Mouse (Mus musculus) CD8-positive naive resting alpha-beta T cell, adult 57 days (primary cell): ENCODE results near the gene Olfr639. TPM values are rescaled to one million over a fixed set of nuclear protein-coding genes. Genes with fewer than 3 reads are reported as not detected.

Experiments used
- total RNA-seq: library from RNA; stranded (reverse); gene quantifications from one replicate; pipeline ENCODE4 v1.2.4, GENCODE M21; 2023

Gene Olfr639
- not detected for total RNA-seq

DNA sequence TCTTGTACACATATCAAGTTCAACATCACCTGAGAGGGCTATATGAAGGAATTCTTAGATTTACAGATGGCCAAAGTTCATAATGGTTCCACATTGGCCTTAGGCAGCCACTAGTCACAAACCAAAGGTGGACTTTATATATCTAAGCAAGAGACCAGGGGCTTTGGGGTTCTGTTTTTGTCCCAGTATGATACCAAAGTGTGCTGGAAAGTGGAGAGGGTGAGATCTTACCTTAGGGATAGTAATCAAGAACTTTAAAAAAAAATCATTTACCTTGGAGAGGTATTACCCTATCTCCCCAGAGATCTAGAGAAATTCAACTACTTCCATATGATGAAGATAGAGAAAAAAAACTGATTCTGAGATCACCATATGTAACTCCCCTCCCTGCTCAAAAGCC is at the start of gene Olfr639:
Gene Olfr639 (minus strand): TSS at position 101 of the 400 bp plus-strand sequence.

DNA sequence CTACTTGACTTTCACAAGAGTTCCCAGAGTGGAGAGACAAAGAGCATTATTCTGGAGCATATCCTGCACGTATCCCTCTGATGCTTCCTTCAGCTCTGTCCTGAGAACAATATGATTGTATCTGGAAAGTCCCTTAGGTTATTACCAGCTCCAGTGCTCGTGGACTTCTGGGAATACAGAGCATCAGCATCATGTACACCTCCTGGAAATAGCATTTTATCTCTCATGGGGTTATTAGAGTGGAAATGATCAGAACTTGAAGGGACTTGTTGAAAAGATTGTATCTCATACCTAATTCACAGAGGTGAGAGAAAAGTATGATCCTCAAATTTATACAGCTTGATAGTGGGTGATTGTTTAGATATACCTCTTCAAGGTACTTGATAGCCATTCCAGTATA is 44.2 kb upstream of the Olfr639 start, which contains the start of gene 4930516K23Rik:
Gene 4930516K23Rik (minus strand): TSS at position 101 of the 400 bp plus-strand sequence.

DNA sequence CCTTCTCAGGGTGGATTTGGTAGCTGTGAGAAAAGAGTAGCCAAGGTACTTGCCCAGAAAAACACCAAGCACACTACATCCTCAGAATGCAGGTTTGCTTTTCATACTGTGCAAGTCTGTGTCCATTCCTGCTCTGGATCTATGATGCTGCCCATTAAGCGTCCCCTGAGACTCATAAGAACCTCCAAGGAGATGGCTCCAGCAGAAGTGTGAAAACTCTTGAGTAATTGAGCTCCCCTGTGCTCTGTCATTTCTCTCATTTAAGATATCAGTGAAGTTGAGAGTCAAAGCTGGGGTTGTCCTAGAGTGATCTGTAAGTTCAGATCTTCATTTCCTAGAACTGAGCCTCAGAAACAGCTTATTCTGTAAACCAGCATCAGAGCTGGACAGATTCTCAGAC is 35.5 kb upstream of the Olfr639 start, which contains the start of gene Olfr642:
Gene Olfr642 (minus strand): TSS at position 101 of the 400 bp plus-strand sequence.

DNA sequence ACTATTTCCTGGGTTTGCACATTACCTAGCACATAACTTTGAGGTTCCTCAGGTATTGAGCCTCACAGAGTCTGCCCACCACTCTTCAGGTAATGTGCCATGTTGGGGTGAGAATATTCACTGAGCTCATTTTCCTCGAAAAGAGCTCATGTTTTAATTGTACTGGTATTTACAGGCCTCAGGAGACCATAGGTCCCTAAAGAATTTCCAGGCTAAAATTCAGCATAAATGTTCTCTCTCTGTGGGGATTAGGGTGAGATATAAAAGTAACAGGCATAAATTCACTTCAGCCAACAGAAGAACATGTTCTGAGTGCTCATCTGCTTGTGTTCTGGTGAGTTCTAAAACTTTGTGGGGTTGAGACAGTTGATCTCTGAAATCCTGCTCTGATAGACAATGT is 18.0 kb upstream of the Olfr639 start, which contains the start of gene Olfr641:
Gene Olfr641 (plus strand): TSS at position 301 of the 400 bp plus-strand sequence.

DNA sequence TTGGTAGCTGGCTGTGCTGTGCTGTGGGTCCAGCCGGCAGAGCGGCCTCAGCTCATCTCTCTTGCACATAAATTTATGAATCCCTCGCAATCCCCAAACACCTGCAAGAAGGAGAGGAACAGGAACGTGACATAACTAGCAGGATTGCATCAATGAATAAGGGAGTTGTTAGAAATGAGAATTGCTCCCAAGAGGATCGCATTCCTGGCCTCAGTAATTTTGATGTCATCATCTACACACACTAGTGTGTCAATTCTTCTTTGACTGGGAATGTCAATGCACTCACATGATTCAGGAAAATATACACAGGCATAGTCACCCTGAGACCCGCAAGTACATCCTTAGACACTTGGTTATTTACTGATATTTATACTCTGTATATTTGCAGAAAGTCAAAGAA is 8.4 kb upstream of the Olfr639 start, which contains the start of gene Olfr640:
Gene Olfr640 (minus strand): TSS at position 101 of the 400 bp plus-strand sequence.

DNA sequence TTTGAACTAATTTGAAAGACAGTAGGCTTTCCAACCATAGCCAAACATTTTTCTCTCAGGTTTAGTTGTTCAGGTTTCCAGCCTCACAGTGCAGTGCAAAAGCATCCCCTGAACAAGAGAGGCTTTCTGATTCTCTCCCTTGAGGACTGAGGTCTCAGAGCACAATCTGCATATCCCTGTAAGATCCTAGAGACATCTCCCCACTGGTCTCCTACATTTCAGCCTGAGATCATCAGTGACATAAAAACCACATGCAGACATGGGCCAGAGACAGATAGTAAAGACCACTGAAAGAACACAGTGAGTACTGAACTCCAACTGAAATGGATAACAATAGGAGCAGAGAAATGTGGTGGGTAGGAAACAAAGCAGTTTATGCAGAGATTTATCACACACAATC is 18.7 kb downstream of the Olfr639 start, which contains the start of gene Olfr638:
Gene Olfr638 (plus strand): TSS at position 301 of the 400 bp plus-strand sequence.

DNA sequence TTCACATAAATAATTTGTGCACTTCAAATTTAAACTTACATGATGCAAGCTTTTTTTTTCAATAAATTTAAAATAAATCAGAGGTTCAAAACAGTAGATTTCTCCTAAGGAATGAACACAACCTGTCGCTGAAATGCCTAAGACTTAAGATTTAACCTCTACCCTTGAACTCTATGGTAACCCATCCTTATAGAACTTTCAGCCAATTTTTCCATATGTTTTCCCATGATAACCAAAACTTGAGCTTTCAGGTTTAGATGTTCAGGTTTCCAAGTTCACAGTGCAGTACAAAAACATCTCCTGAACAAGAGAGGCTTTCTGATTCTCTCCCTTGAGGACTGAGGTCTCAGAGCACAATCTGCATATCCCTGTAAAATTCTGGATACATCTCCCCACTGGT is 46.3 kb downstream of the Olfr639 start, which contains the start of gene Olfr635:
Gene Olfr635 (plus strand): TSS at position 301 of the 400 bp plus-strand sequence.

Other genes starting within 250 kb of the Olfr639 start
- not detected for gene Olfr69, start 245.7 kb downstream of the Olfr639 start, total RNA-seq
- not detected for gene Olfr68, start 237.6 kb downstream of the Olfr639 start, total RNA-seq
- not detected for gene Olfr67, start 225.5 kb downstream of the Olfr639 start, total RNA-seq
- gene Hbb-bt, start 203.3 kb downstream of the Olfr639 start, total RNA-seq = 328 TPM
- 2,192 TPM for gene Hbb-bs, start 189.2 kb downstream of the Olfr639 start, total RNA-seq
- not detected for gene Hbb-bh2, start 176.8 kb downstream of the Olfr639 start, total RNA-seq
- not detected for gene Hbb-bh1, start 174.1 kb downstream of the Olfr639 start, total RNA-seq
- not detected for gene Hbb-y, start 164.1 kb downstream of the Olfr639 start, total RNA-seq
- gene Olfr66, start 131.1 kb downstream of the Olfr639 start, total RNA-seq = not detected
- gene Olfr64, start 122.8 kb downstream of the Olfr639 start, total RNA-seq = not detected
- not detected for gene Olfr65, start 113.8 kb downstream of the Olfr639 start, total RNA-seq
- not detected for gene Olfr631, start 88.5 kb downstream of the Olfr639 start, total RNA-seq
- gene Olfr632, start 83.0 kb downstream of the Olfr639 start, total RNA-seq = not detected
- not detected for gene Olfr633, start 72.9 kb downstream of the Olfr639 start, total RNA-seq
- gene Olfr635, start 46.2 kb downstream of the Olfr639 start, total RNA-seq = not detected
- not detected for gene Olfr638, start 18.6 kb downstream of the Olfr639 start, total RNA-seq
- gene Olfr640, start 8.3 kb upstream of the Olfr639 start, total RNA-seq = not detected
- gene Olfr641, start 18.1 kb upstream of the Olfr639 start, total RNA-seq = not detected
- gene Olfr642, start 35.4 kb upstream of the Olfr639 start, total RNA-seq = not detected
- gene 4930516K23Rik, start 44.1 kb upstream of the Olfr639 start, total RNA-seq = not detected
- not detected for gene Olfr644, start 54.6 kb upstream of the Olfr639 start, total RNA-seq
- gene Olfr645, start 68.2 kb upstream of the Olfr639 start, total RNA-seq = not detected
- not detected for gene Olfr646, start 87.6 kb upstream of the Olfr639 start, total RNA-seq
- gene Ubqln5, start 112.5 kb upstream of the Olfr639 start, total RNA-seq = not detected
- not detected for gene Olfr643, start 120.1 kb upstream of the Olfr639 start, total RNA-seq
- not detected for gene Ubqln3, start 126.0 kb upstream of the Olfr639 start, total RNA-seq
- not detected for gene Ubqlnl, start 133.3 kb upstream of the Olfr639 start, total RNA-seq
- not detected for gene Olfm5, start 147.5 kb upstream of the Olfr639 start, total RNA-seq
- not detected for gene Olfr648, start 166.1 kb upstream of the Olfr639 start, total RNA-seq
- not detected for gene Olfr649, start 178.7 kb upstream of the Olfr639 start, total RNA-seq
- not detected for gene Trim6, start 201.5 kb upstream of the Olfr639 start, total RNA-seq
- gene Trim34a, start 227.2 kb upstream of the Olfr639 start, total RNA-seq = 28.4 TPM